Mouse (Mus musculus): Measurements from ENCODE around the gene Lama4. TPM values are rescaled to one million over a fixed set of nuclear protein-coding genes. Genes with fewer than 3 reads are reported as not detected.
A peak's percentile ranks its signal among the peaks of the same experiment; 100 is the strongest.

The Lama4 gene
- polyA plus RNA-seq, 1 experiment = 0.12 TPM

DNA sequence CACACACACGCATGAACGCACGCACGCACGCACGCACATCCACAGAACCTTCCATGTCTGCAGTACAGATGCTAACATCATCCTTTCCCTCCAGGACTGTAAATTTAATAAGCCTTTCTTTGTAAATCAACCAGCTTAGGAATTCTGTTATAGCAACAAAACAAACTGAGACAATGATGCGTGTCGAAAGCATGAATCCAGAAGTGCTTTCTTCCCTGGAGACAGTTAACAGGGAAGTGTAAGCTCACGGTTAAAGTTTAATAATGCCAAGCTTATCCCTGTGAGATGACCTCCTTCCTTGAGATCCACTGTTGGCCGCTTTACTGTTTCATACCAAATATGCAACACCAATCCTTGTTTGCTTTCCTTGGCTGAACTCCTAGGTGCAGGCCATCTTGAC lies 133.4 kb downstream of the Lama4 start:
- no peak for TF ChIP-seq CTCF (IDR thresholded peaks at IDR 0.05; ENCODE audit: low read depth, low read length)
- TF ChIP-seq POLR2A (IDR thresholded peaks at IDR 0.05; ENCODE audit: borderline replicate concordance, low read depth, low read length) = no peak
- Histone ChIP-seq H3K4me1 (ENCODE audit: control insufficient read depth, insufficient read depth, low read length) (no peaks in the 10 kb centered on the region), H3K4me3 (ENCODE audit: insufficient read depth, low read length) (no peak overlapping the region), H3K27ac (ENCODE audit: insufficient read depth, low read depth, low read length) (no peak overlapping the region)

DNA sequence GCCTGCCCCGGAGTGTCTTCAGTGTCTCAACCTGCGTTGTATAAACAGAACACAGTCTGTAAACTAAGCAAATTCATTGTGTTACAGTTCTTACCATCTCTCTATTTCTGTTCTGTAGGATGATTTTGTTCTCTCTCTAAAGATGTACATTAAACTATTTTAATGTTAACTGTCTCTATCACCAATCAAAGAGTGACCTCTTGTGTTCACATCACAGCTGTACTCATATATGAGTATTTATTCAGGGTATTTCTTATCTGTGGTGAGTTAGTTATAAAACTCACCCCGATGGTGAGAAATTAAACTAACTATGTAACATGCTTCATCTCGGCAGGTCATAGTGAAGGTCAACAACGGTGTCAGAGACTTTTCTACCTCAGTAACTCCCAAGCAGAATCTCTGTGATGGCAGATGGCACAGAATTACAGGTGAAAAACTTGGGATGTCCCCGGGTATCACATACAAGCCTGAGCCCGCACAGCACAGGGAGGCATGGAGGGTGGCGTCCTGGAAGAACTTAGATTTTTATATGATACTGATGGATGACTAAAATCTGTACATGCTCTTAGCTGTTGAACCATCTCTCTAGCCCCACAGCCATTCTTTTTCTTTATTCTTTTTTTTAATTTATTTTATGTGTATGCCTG lies 139.6 kb downstream of the Lama4 start:
- H3K27ac ChIP-seq (ENCODE audit: insufficient read depth, low read depth, low read length) = no peak overlapping the region
- no peak overlapping the region for H3K4me3 ChIP-seq (ENCODE audit: insufficient read depth, low read length)
- TF ChIP-seq CTCF (IDR thresholded peaks at IDR 0.05; ENCODE audit: low read depth, low read length) (no peak), POLR2A (IDR thresholded peaks at IDR 0.05; ENCODE audit: borderline replicate concordance, low read depth, low read length) (no peak)
- H3K4me1 ChIP-seq (ENCODE audit: control insufficient read depth, insufficient read depth, low read length) = no peaks in the 10 kb centered on the region

DNA sequence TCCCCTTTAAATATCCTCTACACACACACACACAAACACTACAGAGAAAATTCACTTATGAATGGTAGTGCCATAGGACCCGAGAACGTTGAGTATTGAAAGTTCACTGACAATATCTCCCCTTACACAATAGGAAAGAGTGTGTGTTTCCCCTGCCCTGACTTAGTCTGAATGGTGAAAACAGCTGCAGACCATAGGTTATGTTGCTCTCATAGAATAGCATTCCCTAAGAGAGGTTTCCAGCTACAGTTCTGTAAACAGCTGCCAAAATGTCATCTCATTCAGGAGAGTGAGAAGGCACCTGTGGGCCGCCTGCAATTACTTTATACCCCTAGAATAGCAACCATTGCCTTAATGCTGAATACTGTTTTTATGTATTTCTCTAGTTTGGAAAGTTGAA lies 141.1 kb downstream of the Lama4 start:
- TF ChIP-seq POLR2A (IDR thresholded peaks at IDR 0.05; ENCODE audit: borderline replicate concordance, low read depth, low read length) (no peak), CTCF (IDR thresholded peaks at IDR 0.05; ENCODE audit: low read depth, low read length) (no peak)
- Histone ChIP-seq H3K27ac (ENCODE audit: insufficient read depth, low read depth, low read length) (no peak overlapping the region), H3K4me1 (ENCODE audit: control insufficient read depth, insufficient read depth, low read length) (no peaks in the 10 kb centered on the region), H3K4me3 (ENCODE audit: insufficient read depth, low read length) (no peak overlapping the region)

DNA sequence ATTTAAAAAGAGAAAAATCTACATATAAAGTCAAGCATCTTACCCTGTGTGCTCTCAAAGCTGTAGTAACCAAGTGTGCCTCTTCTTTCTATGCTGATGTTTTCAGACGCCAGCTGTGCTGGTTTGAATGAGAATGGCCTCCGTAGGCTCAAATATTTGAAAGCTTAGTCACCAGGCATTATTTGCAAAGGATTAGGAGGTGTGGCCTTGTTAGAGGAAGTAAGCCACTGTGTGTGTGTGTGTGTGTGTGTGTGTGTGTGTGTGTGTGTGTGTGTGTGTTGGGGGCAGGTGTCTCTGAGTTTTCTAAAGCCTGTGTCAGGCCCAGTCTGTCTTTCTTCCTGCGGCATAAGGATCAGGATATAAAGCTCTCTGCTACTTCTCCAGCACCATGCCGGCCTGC lies 141.6 kb downstream of the Lama4 start:
- no peak overlapping the region for H3K4me3 ChIP-seq (ENCODE audit: insufficient read depth, low read length)
- TF ChIP-seq CTCF (IDR thresholded peaks at IDR 0.05; ENCODE audit: low read depth, low read length) (no peak), POLR2A (IDR thresholded peaks at IDR 0.05; ENCODE audit: borderline replicate concordance, low read depth, low read length) (no peak)
- H3K27ac ChIP-seq (ENCODE audit: insufficient read depth, low read depth, low read length) = no peak overlapping the region
- H3K4me1 ChIP-seq (ENCODE audit: control insufficient read depth, insufficient read depth, low read length) = no peaks in the 10 kb centered on the region

DNA sequence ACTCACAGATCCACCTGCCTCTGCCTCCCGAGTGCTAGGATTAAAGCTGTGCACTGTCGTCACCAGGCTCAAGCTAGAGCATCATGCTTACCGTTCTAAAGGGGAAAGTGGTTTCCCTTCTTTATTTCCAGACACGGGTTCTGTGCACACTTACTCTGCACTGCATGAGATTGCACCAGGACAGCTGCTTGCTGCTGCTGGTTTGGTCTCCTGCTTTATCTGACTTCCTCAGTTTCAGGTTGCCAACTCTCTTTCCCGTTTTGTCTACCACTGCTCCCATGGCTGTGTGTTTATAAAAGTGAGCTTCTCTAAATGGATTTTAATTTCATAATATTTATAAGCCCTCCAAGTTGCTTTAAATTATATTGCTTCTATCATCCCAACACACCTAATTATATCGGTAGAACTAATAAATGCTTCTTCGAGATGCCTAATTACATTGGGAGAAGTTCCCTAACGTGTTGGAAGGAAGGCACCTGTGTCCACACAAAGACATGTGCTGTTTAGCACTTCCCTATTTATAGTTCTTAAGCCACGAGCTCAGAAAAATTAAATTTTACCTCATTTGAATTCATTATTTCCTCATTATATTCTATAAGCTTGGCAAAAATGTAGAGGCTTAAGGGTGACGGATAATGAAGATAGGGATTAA lies 143.6 kb downstream of the Lama4 start:
- Histone ChIP-seq H3K27ac (ENCODE audit: insufficient read depth, low read depth, low read length) (no peak overlapping the region), H3K4me1 (ENCODE audit: control insufficient read depth, insufficient read depth, low read length) (no peaks in the 10 kb centered on the region), H3K4me3 (ENCODE audit: insufficient read depth, low read length) (no peak overlapping the region)
- TF ChIP-seq POLR2A (IDR thresholded peaks at IDR 0.05; ENCODE audit: borderline replicate concordance, low read depth, low read length) (no peak), CTCF (IDR thresholded peaks at IDR 0.05; ENCODE audit: low read depth, low read length) (no peak)

DNA sequence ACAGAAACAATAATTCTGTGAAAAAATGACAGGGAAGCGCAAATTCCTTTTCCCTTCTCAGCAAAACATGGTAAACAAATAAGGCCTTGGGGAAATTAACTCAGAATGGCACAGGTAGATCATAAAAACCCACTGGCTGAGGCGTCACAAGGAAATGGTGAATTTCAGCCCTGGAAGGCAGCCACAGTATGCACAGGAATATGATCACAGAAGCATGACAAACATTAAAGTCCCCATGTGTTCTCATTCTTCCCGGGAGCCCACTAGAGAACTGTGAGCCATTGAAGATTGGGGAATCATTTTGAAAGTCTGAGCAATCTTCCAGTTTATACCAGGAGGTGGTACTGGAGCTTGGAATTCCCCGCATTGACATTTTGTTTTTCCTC lies 144.2 kb downstream of the Lama4 start:
- Histone ChIP-seq H3K27ac (ENCODE audit: insufficient read depth, low read depth, low read length) (no peak overlapping the region), H3K4me1 (ENCODE audit: control insufficient read depth, insufficient read depth, low read length) (no peaks in the 10 kb centered on the region), H3K4me3 (ENCODE audit: insufficient read depth, low read length) (no peak overlapping the region)
- TF ChIP-seq POLR2A (IDR thresholded peaks at IDR 0.05; ENCODE audit: borderline replicate concordance, low read depth, low read length) (no peak), CTCF (IDR thresholded peaks at IDR 0.05; ENCODE audit: low read depth, low read length) (no peak)

DNA sequence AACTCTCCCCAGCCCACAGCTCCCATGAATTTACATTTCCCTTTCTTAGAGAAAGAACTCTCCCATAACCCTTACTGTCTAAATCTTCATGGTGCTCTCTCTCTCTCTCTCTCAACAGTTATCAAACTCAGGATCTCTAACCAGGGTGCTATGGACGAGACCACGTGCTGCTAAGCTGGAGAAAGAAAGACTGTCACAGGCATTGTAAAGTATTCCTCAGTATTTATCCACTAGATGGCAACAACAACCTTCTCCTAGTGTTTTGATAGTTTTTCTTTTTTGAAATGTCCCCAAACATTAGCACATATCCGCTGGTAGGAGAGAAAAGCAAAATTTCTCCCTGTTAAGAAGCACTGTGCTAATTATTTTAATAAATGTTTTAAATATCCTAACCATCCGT lies 156.1 kb downstream of the Lama4 start:
- Histone ChIP-seq H3K27ac (ENCODE audit: insufficient read depth, low read depth, low read length) (no peak overlapping the region), H3K4me3 (ENCODE audit: insufficient read depth, low read length) (no peak overlapping the region), H3K4me1 (ENCODE audit: control insufficient read depth, insufficient read depth, low read length) (0 out of 2 replicates have a peak, but pooled peaks cover 2% of the 10 kb centered on the region)
- no peak for TF ChIP-seq CTCF (IDR thresholded peaks at IDR 0.05; ENCODE audit: low read depth, low read length)
- no peak for TF ChIP-seq POLR2A (IDR thresholded peaks at IDR 0.05; ENCODE audit: borderline replicate concordance, low read depth, low read length)

DNA sequence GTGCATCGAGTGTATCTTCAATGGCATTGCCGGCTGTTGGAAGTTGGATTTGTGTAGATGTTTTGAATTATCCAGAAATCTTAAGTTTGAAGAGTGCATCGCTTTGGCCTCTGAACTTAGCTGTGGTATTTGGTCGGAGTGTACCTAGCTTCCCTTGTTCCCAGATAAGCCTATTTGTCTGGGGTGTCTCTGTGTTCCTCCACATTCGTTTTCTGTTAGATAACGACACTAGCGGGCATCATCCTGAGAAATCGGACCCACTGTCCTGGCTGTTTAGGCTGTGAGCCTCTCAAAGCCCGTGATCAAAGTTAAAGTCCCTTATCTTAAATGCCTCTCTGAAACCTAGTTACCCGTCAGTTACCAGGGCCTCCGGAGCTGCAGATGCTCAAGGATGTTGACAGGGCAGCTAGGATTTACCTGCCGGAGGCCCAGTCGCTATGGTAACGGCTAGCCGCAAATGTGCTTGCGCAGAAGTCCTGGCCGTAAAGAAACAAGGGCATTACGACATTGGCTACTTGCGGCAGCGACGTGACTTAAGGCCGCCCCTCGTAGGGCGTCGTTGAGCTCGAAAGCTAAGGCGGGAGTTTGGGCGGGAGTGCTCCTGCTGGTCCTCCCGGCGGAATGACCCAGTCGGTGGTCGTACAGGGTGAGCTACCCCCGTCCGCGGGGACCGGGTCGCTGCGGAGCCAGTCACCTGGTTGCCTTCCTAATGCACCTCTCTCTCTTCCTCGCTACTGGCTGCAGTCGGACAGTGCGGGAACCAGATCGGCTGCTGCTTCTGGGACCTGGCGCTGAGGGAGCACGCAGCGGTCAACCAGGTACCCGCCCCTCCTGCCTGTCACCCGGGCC lies 168.4 kb downstream of the Lama4 start, which contains the start of the genes Fam229b and Tube1:
Gene Fam229b, minus strand, starts transcription at position 453 of the 849 bp plus-strand sequence.
Gene Tube1, plus strand, starts transcription at position 515 of the 849 bp plus-strand sequence.
- TF ChIP-seq POLR2A (IDR thresholded peaks at IDR 0.05; ENCODE audit: borderline replicate concordance, low read depth, low read length) = no peak
- TF ChIP-seq CTCF (IDR thresholded peaks at IDR 0.05; ENCODE audit: low read depth, low read length) = no peak
- Histone ChIP-seq H3K4me3 (ENCODE audit: insufficient read depth, low read length) (peak within 1 kb of the TSS; percentile 86), H3K27ac (ENCODE audit: insufficient read depth, low read depth, low read length) (no peak within 1 kb of the TSS), H3K4me1 (ENCODE audit: control insufficient read depth, insufficient read depth, low read length) (peaks cover 5% of the 10 kb centered on the region; the same call in 1 of the 2 replicates)

DNA sequence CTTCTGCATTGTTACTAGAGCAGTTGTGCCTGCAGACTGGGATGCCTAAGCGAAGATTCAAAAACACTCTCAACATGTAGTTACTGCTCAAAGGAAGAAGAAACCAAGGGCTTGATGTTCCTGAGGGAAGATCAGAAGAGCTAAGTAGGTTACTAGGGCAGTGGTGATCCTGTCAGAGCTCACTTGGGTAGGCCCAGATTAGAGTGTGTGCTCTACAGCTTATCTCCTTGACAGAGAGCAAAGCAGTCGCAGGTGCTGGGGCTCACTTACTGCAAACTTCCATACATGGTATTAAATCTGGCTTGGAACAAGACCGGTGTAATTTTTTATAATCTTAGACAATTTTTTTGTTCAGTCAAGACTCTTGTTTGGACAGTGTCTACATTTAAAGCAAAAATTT lies 172.5 kb downstream of the Lama4 start:
- H3K27ac ChIP-seq (ENCODE audit: insufficient read depth, low read depth, low read length) = no peak overlapping the region

More for the DNA sequence above, 172.5 kb downstream of the Lama4 start:
- Histone ChIP-seq H3K4me3 (ENCODE audit: insufficient read depth, low read length) (no peak overlapping the region), H3K4me1 (ENCODE audit: control insufficient read depth, insufficient read depth, low read length) (peaks cover 5% of the 10 kb centered on the region; the same call in 1 of the 2 replicates)
- TF ChIP-seq CTCF (IDR thresholded peaks at IDR 0.05; ENCODE audit: low read depth, low read length) = no peak
